Mouse (Mus musculus): ENCODE data around the gene Arl1. TPM values are rescaled to one million over a fixed set of nuclear protein-coding genes. Genes with fewer than 3 reads are reported as not detected.

Arl1 gene
- polyA plus RNA-seq, 2 experiments = 23.7 to 57.6 TPM

DNA sequence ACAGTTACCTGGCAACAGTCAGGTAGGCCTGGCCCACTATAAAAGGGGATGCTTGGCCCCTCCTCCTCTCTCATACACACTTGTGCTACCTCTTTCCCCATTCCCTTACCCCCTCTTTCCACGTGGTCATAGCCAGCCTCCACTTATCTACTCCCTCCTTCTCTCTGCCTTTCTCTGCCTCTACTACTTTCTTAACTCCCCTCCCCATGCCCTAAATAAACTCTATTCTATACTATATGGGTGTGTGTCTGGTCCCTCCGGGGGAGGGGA is 13.0 kb upstream of the Arl1 start:
- Histone ChIP-seq H3K4me3 (ENCODE audit: insufficient read depth in 1 of 2, low read depth in 2 of 2, low read length in 2 of 2) (no peak overlapping the region), H3K4me2 (ENCODE audit: low read depth) (no peak overlapping the region), H3K36me3 (replicated peaks; ENCODE audit: control insufficient read depth, insufficient read depth, low read depth) (no peaks in the 10 kb centered on the region), H3K27me3 (ENCODE audit: control insufficient read depth, insufficient read depth, low read length) (no peaks in the 10 kb centered on the region), H3K9me3 (ENCODE audit: control insufficient read depth, low read length) (no peaks in the 10 kb centered on the region), H3K9ac (replicated peaks) (no peak overlapping the region), H3K4me1 (replicated peaks; ENCODE audit: control insufficient read depth in 2 of 2, insufficient read depth in 2 of 2, low read length in 1 of 2) (no peaks in the 10 kb centered on the region), H3K27ac (no peak overlapping the region)
- WGBS (ENCODE audit: insufficient replicate concordance) = 34% methylated on average over 2 of the region's 2 CpGs
- DNase-seq (ENCODE audit: low read depth in 3 of 3, low spot score in 3 of 3) (no peak), ATAC-seq (ENCODE audit: insufficient read depth) (no peak)
- TF ChIP-seq EP300 (IDR thresholded peaks at IDR 0.05; ENCODE audit: low read depth) = no peak
- no peak for TF ChIP-seq CTCF (IDR thresholded peaks at IDR 0.05; ENCODE audit: low read depth)

DNA sequence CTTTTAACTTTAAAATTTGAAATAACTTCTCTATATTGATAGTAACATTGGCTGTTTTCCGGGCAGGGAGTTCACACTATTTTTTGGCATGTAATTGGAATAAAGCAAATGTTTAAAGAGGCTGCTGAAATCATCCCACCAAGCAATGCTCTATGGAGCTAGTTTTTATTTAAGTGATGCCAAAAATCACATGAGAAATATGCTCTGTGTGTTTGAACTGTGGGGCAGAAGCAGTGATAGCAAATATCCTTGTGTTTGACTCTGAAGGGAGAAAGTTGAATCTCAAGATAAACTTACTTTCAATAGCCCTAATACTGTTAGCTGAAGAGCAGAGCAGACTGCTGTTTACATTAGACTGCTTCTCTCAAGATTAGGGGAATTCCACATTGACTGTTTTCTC is 11.0 kb upstream of the Arl1 start:
- WGBS (ENCODE audit: insufficient replicate concordance) = 42% methylated on average over 1 of the region's 1 CpGs
- Histone ChIP-seq H3K9me3 (ENCODE audit: control insufficient read depth, low read length) (no peaks in the 10 kb centered on the region), H3K36me3 (replicated peaks; ENCODE audit: control insufficient read depth, insufficient read depth, low read depth) (no peaks in the 10 kb centered on the region), H3K4me3 (ENCODE audit: insufficient read depth in 1 of 2, low read depth in 2 of 2, low read length in 2 of 2) (no peak overlapping the region), H3K4me2 (ENCODE audit: low read depth) (no peak overlapping the region), H3K27me3 (ENCODE audit: control insufficient read depth, insufficient read depth, low read length) (no peaks in the 10 kb centered on the region), H3K4me1 (replicated peaks; ENCODE audit: control insufficient read depth in 2 of 2, insufficient read depth in 2 of 2, low read length in 1 of 2) (no peaks in the 10 kb centered on the region), H3K27ac (no peak overlapping the region), H3K9ac (replicated peaks) (no peak overlapping the region)
- ATAC-seq (ENCODE audit: insufficient read depth) (no peak), DNase-seq (ENCODE audit: low read depth in 3 of 3, low spot score in 3 of 3) (no peak)
- no peak for TF ChIP-seq EP300 (IDR thresholded peaks at IDR 0.05; ENCODE audit: low read depth)
- no peak for TF ChIP-seq CTCF (IDR thresholded peaks at IDR 0.05; ENCODE audit: low read depth)

DNA sequence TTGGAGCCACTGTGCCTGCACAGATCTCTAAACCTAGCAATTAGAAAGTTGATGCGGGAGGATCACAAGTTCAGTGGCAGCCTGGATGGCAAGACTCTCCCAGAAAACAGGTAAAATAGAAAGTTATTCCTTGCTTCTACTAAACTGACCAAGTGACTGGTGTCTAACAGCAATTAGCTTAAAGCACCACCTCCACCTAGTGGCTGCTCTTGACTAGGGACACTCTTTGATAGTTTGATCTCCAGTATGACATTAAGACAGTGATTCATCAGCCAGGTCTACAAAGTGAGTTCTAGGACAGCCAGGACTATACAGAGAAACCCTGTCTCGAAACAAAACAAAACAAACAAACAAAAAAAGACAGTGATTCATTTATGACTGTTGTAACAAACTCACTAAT is 5.3 kb upstream of the Arl1 start:
- H3K27me3 ChIP-seq (ENCODE audit: control insufficient read depth, insufficient read depth, low read length) = no peaks in the 10 kb centered on the region
- H3K4me2 ChIP-seq (ENCODE audit: low read depth) = no peak overlapping the region
- no peak for DNase-seq (ENCODE audit: low read depth in 3 of 3, low spot score in 3 of 3)
- 36% methylated on average over 2 of the region's 2 CpGs for WGBS (ENCODE audit: insufficient replicate concordance)
- H3K9me3 ChIP-seq (ENCODE audit: control insufficient read depth, low read length) = no peaks in the 10 kb centered on the region
- H3K4me3 ChIP-seq (ENCODE audit: insufficient read depth in 1 of 2, low read depth in 2 of 2, low read length in 2 of 2) = no peak overlapping the region
- ATAC-seq (ENCODE audit: insufficient read depth) = no peak
- H3K27ac ChIP-seq = no peak overlapping the region
- H3K36me3 ChIP-seq (replicated peaks; ENCODE audit: control insufficient read depth, insufficient read depth, low read depth) = no peaks in the 10 kb centered on the region
- no peak overlapping the region for H3K9ac ChIP-seq (replicated peaks)
- peaks cover 0 to 2% of the 10 kb centered on the region in 2 experiments; a peak in 2 of 4 replicates for H3K4me1 ChIP-seq (replicated peaks; ENCODE audit: control insufficient read depth in 2 of 2, insufficient read depth in 2 of 2, low read length in 1 of 2)
- TF ChIP-seq EP300 (IDR thresholded peaks at IDR 0.05; ENCODE audit: low read depth) (no peak), CTCF (IDR thresholded peaks at IDR 0.05; ENCODE audit: low read depth) (peak; percentile 52)

DNA sequence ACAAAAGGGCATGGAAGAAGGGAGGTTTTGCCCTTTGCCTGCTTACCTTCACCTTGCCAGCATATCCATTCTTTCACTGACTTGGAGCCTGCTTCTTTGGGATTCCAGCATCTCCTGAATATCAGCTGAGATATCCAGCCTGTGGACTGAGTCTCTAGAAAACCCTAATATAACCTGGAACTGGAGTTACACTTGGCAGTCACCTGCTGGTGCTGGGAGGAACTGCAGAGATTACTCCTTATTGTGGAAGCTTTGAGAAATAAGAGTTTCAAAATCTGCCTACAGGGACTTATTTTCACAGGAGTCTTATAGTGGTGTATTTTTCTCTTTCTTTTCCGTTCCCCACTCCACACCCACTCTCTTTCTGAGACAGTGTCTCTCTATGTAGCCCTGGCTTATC is 3.5 kb upstream of the Arl1 start:
- peak; percentile 34 for TF ChIP-seq CTCF (IDR thresholded peaks at IDR 0.05; ENCODE audit: low read depth)
- no peak for TF ChIP-seq EP300 (IDR thresholded peaks at IDR 0.05; ENCODE audit: low read depth)
- ATAC-seq (ENCODE audit: insufficient read depth) = no peak
- Histone ChIP-seq H3K4me2 (ENCODE audit: low read depth) (no peak overlapping the region), H3K4me1 (replicated peaks; ENCODE audit: control insufficient read depth in 2 of 2, insufficient read depth in 2 of 2, low read length in 1 of 2) (peaks cover under 1 to 4% of the 10 kb centered on the region in 2 experiments), H3K36me3 (replicated peaks; ENCODE audit: control insufficient read depth, insufficient read depth, low read depth) (no peaks in the 10 kb centered on the region), H3K4me3 (ENCODE audit: insufficient read depth in 1 of 2, low read depth in 2 of 2, low read length in 2 of 2) (no peak overlapping the region), H3K27ac (no peak overlapping the region), H3K9me3 (ENCODE audit: control insufficient read depth, low read length) (no peaks in the 10 kb centered on the region), H3K27me3 (ENCODE audit: control insufficient read depth, insufficient read depth, low read length) (no peaks in the 10 kb centered on the region), H3K9ac (replicated peaks) (no peak overlapping the region)
- 20% methylated on average over 1 of the region's 1 CpGs for WGBS (ENCODE audit: insufficient replicate concordance)
- no peak for DNase-seq (ENCODE audit: low read depth in 3 of 3, low spot score in 3 of 3)

DNA sequence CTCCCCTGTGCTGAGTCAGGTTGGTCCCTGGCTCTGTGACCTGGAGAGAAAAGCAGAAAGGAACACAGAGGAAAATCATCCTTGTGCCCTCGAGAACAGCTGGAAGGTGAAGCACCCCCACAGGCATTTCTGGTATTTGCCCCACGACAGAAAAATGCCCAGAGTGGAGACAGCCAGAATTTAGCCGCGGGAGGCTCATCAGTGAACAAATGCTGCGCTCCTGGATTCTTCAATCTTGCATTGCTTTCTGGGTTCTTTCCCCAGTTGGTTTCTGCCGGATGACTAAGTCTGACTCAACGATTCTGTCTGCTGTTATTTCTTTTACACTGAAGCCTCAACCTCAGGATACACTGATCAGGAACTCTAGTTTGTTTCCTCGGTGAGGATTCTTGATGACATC is 2.5 kb upstream of the Arl1 start:
- no peak overlapping the region for H3K4me3 ChIP-seq (ENCODE audit: insufficient read depth in 1 of 2, low read depth in 2 of 2, low read length in 2 of 2)
- TF ChIP-seq EP300 (IDR thresholded peaks at IDR 0.05; ENCODE audit: low read depth) (no peak), CTCF (IDR thresholded peaks at IDR 0.05; ENCODE audit: low read depth) (no peak)
- H3K9me3 ChIP-seq (ENCODE audit: control insufficient read depth, low read length) = no peaks in the 10 kb centered on the region
- no peak overlapping the region for H3K4me2 ChIP-seq (ENCODE audit: low read depth)
- ATAC-seq (ENCODE audit: insufficient read depth) (no peak), DNase-seq (ENCODE audit: low read depth in 3 of 3, low spot score in 3 of 3) (no peak)
- no peak overlapping the region for H3K9ac ChIP-seq (replicated peaks)
- no peaks in the 10 kb centered on the region for H3K36me3 ChIP-seq (replicated peaks; ENCODE audit: control insufficient read depth, insufficient read depth, low read depth)
- H3K27ac ChIP-seq = no peak overlapping the region
- H3K27me3 ChIP-seq (ENCODE audit: control insufficient read depth, insufficient read depth, low read length) = no peaks in the 10 kb centered on the region
- peaks cover 6 to 8% of the 10 kb centered on the region in 2 experiments for H3K4me1 ChIP-seq (replicated peaks; ENCODE audit: control insufficient read depth in 2 of 2, insufficient read depth in 2 of 2, low read length in 1 of 2)
- 61% methylated on average over 8 of the region's 8 CpGs for WGBS (ENCODE audit: insufficient replicate concordance)

Data from liver, embryonic 14.5 days (tissue).